Mouse (Mus musculus): Measurements from ENCODE around the gene Shprh. TPM values are rescaled to one million over a fixed set of nuclear protein-coding genes. Genes with fewer than 3 reads are reported as not detected.
"Not testable (repeated sequence)": the region's sequence is repeated elsewhere in the genome, so short reads cannot be mapped to it uniquely, and the experiment has no call there.

Shprh gene
- total and polyA plus RNA-seq, 3 experiments = 11.0 to 12.9 (median 12.1) TPM

DNA sequence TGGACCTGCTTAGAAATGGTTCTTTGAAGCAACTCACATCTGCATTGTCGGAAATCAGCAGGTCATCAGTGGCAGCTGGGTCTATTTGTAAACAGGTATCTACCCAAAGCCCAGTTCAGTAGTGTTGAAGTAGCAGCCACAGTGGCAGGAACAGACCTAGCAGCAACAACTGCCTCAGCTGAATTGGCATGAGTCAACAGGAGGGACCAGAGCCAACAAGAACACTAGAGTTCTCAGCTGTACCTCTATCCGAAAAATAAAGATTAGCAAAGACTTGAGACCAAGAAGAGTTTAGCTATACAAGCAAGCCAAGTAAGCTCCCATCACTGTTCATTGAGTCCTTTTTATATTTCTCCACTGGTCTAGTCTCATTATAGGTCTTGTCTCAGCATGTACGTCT, 99.0 kb downstream of the Shprh start:
- no peak for TF ChIP-seq SMC3 (IDR thresholded peaks at IDR 0.05; ENCODE audit: low read depth, low read length)
- TF ChIP-seq POLR2AphosphoS2 (IDR thresholded peaks at IDR 0.05; ENCODE audit: low read depth, low read length) = no peak
- TF ChIP-seq KAT2A (IDR thresholded peaks at IDR 0.05; ENCODE audit: insufficient replicate concordance, low read length) = no peak
- no peak for TF ChIP-seq ZMIZ1 (IDR thresholded peaks at IDR 0.05; ENCODE audit: low read depth, low read length)
- no peak for TF ChIP-seq JUND (conservative IDR thresholded peaks at IDR 0.05; ENCODE audit: low read depth, low read length)
- TF ChIP-seq MYC (IDR thresholded peaks at IDR 0.05; ENCODE audit: low read depth, low read length) = no peak
- H3K4me2 ChIP-seq (ENCODE audit: insufficient read depth, low read depth, poor library complexity, severe bottlenecking) = no peak overlapping the region
- dilution Hi-C loops (cut with MboI; ENCODE audit: extremely low pct_ligation_motif_present, extremely low pct_unique_long_range_greater_than_20kb, low sequenced_read_pairs) (no loop called here), in situ Hi-C loops (cut with MboI; ENCODE audit: low pct_ligation_motif_present, low pct_unique_long_range_greater_than_20kb, low sequenced_read_pairs) (no loop called here)
- no peak overlapping the region for H3K27ac ChIP-seq (ENCODE audit: insufficient read depth, low read depth)
- H3K9me3 ChIP-seq (replicated peaks; ENCODE audit: low read length) = no peaks in the 10 kb centered on the region
- H3K27me3 ChIP-seq (replicated peaks) = no peaks in the 10 kb centered on the region
- H3K79me2 ChIP-seq (replicated peaks; ENCODE audit: control insufficient read depth, extremely low read depth, insufficient read depth, poor library complexity, severe bottlenecking) = no peaks in the 10 kb centered on the region
- no peak overlapping the region for H3K4me3 ChIP-seq (replicated peaks in 1 of 3; ENCODE audit: low read depth in 2 of 3, low read length in 2 of 3, poor library complexity in 1 of 3)
- no peaks in the 10 kb centered on the region for H3K36me3 ChIP-seq (replicated peaks in 1 of 2; ENCODE audit: control insufficient read depth in 1 of 2, insufficient read depth in 1 of 2, low read length in 1 of 2)
- no peak for DNase-seq (ENCODE audit: extremely low read depth)
- H3K4me1 ChIP-seq (ENCODE audit: control insufficient read depth in 1 of 2, insufficient read depth in 2 of 2) = no peaks in the 10 kb centered on the region
- H3K9ac ChIP-seq (ENCODE audit: insufficient read depth, low read depth) = no peak overlapping the region

DNA sequence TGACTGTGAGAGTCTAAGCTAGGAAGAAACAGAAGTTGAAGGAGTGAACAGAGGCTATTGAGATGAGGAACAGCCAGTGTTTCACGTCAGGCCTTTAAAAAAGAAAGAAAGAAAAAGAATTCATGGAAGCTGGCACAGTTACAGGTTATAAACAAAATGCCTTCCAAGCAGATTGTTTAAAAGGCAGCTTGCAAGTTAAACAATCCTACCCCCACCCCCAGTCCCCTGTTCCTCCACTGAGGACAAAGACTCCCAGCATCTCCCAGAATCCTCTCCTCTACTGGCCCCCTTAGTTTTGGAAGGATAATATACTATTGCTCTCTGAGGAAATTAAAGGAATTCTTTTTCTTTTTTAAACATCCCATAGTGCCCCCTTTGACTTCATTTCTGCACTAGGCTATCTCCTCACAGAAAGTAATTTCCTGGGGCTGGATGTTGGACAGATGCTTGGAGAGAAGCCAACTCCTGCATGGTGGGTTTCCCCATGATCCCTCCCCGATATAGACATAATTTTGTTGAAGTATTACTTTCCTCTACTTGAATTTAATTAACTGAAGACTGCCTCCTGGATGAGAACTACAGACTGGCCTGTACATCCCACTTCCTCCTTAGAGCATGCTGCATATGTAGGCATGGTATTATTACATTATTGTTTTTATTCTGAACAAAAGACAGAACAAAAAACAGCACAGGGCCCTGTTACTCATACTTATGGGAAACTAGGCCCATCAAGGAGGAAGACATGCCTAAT, 101.2 kb downstream of the Shprh start:
- Histone ChIP-seq H3K9me3 (replicated peaks; ENCODE audit: low read length) (no peaks in the 10 kb centered on the region), H3K27me3 (replicated peaks) (no peaks in the 10 kb centered on the region), H3K36me3 (replicated peaks in 1 of 2; ENCODE audit: control insufficient read depth in 1 of 2, insufficient read depth in 1 of 2, low read length in 1 of 2) (no peaks in the 10 kb centered on the region), H3K79me2 (replicated peaks; ENCODE audit: control insufficient read depth, extremely low read depth, insufficient read depth, poor library complexity, severe bottlenecking) (no peaks in the 10 kb centered on the region), H3K9ac (ENCODE audit: insufficient read depth, low read depth) (no peak overlapping the region), H3K4me1 (ENCODE audit: control insufficient read depth in 1 of 2, insufficient read depth in 2 of 2) (no peaks in the 10 kb centered on the region), H3K4me3 (replicated peaks in 1 of 3; ENCODE audit: low read depth in 2 of 3, low read length in 2 of 3, poor library complexity in 1 of 3) (no peak overlapping the region), H3K4me2 (ENCODE audit: insufficient read depth, low read depth, poor library complexity, severe bottlenecking) (no peak overlapping the region), H3K27ac (ENCODE audit: insufficient read depth, low read depth) (no peak overlapping the region)
- DNase-seq (ENCODE audit: extremely low read depth) = no peak
- dilution Hi-C loops (cut with MboI; ENCODE audit: extremely low pct_ligation_motif_present, extremely low pct_unique_long_range_greater_than_20kb, low sequenced_read_pairs) (no loop called here), in situ Hi-C loops (cut with MboI; ENCODE audit: low pct_ligation_motif_present, low pct_unique_long_range_greater_than_20kb, low sequenced_read_pairs) (no loop called here)
- no peak for TF ChIP-seq HCFC1 (IDR thresholded peaks at IDR 0.05; ENCODE audit: low read depth, low read length)
- no peak for TF ChIP-seq MEF2A (IDR thresholded peaks at IDR 0.05; ENCODE audit: borderline replicate concordance, low read depth, low read length)
- TF ChIP-seq CHD1 (IDR thresholded peaks at IDR 0.05; ENCODE audit: low read depth, low read length) = no peak
- TF ChIP-seq JUN (IDR thresholded peaks at IDR 0.05; ENCODE audit: insufficient read depth, low read depth, low read length) = no peak
- TF ChIP-seq NRF1 (IDR thresholded peaks at IDR 0.05; ENCODE audit: low read depth, low read length) = no peak
- TF ChIP-seq TBP (conservative IDR thresholded peaks at IDR 0.05; ENCODE audit: low read depth, low read length) = no peak
- TF ChIP-seq ELF1 (IDR thresholded peaks at IDR 0.05; ENCODE audit: low read depth, low read length) = no peak
- TF ChIP-seq MAZ (IDR thresholded peaks at IDR 0.05; ENCODE audit: low read depth, low read length) = no peak
- TF ChIP-seq E2F4 (IDR thresholded peaks at IDR 0.05; ENCODE audit: insufficient replicate concordance, low read depth, low read length) = no peak
- no peak for TF ChIP-seq ZC3H11A (IDR thresholded peaks at IDR 0.05; ENCODE audit: low read depth, low read length)
- no peak for TF ChIP-seq MYC (IDR thresholded peaks at IDR 0.05; ENCODE audit: low read depth, low read length)
- no peak for TF ChIP-seq POLR2A (IDR thresholded peaks at IDR 0.05; ENCODE audit: low read depth, low read length)
- no peak for TF ChIP-seq GABPA (IDR thresholded peaks at IDR 0.05; ENCODE audit: insufficient replicate concordance, low read depth, low read length)
- no peak for TF ChIP-seq POLR2AphosphoS2 (IDR thresholded peaks at IDR 0.05; ENCODE audit: low read depth, low read length)
- TF ChIP-seq USF2 (conservative IDR thresholded peaks at IDR 0.05; ENCODE audit: low read depth, low read length) = no peak
- no peak for TF ChIP-seq IRF4 (IDR thresholded peaks at IDR 0.05; ENCODE audit: low read depth, low read length)
- TF ChIP-seq MAFK (IDR thresholded peaks at IDR 0.05; ENCODE audit: insufficient replicate concordance, low read length) = no peak
- TF ChIP-seq BHLHE40 (IDR thresholded peaks at IDR 0.05; ENCODE audit: low read depth, low read length) = no peak
- no peak for TF ChIP-seq ZKSCAN1 (IDR thresholded peaks at IDR 0.05; ENCODE audit: borderline replicate concordance, low read depth, low read length)

DNA sequence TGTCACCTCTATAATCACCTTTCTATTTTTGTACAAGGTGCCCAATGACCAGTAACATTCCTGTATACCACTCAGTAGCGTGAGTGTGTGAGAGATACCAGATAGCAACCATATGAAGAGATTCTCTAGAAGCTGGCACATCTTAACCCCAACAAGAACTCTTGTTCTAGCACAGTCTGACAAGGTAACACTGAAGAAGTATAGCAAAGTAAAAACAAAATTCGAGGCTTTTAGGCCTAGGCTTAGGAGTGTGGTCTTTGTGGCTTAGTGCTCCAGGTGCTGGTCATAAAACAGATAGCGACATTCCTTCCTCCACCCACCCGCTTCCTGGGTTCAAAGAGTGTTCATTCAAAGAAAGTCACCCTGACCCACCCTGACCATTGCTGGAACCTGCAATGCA, 104.4 kb downstream of the Shprh start:
- dilution Hi-C loops (cut with MboI; ENCODE audit: extremely low pct_ligation_motif_present, extremely low pct_unique_long_range_greater_than_20kb, low sequenced_read_pairs); H3K4me2 ChIP-seq (ENCODE audit: insufficient read depth, low read depth, poor library complexity, severe bottlenecking); H3K27ac ChIP-seq (ENCODE audit: insufficient read depth, low read depth); H3K4me3 ChIP-seq (replicated peaks in 1 of 3; ENCODE audit: low read depth in 2 of 3, low read length in 2 of 3, poor library complexity in 1 of 3); DNase-seq (ENCODE audit: extremely low read depth); H3K36me3 ChIP-seq (replicated peaks in 1 of 2; ENCODE audit: control insufficient read depth in 1 of 2, insufficient read depth in 1 of 2, low read length in 1 of 2); H3K4me1 ChIP-seq (ENCODE audit: control insufficient read depth in 1 of 2, insufficient read depth in 2 of 2); H3K27me3 ChIP-seq (replicated peaks); in situ Hi-C loops (cut with MboI; ENCODE audit: low pct_ligation_motif_present, low pct_unique_long_range_greater_than_20kb, low sequenced_read_pairs); H3K9me3 ChIP-seq (replicated peaks; ENCODE audit: low read length); H3K79me2 ChIP-seq (replicated peaks; ENCODE audit: control insufficient read depth, extremely low read depth, insufficient read depth, poor library complexity, severe bottlenecking); H3K9ac ChIP-seq (ENCODE audit: insufficient read depth, low read depth): not testable (repeated sequence)
